Mouse (Mus musculus): Measurements from ENCODE around the gene Zfp13.
"Not testable (repeated sequence)": the region's sequence is repeated elsewhere in the genome, so short reads cannot be mapped to it uniquely, and the experiment has no call there.

The Zfp13 gene

GRCm38 (mm10) chr17:23550188-23550791, 49.0 kb downstream of the Zfp13 start:
- DNase-seq (ENCODE audit: low spot score) = peak; percentile 71

DNA sequence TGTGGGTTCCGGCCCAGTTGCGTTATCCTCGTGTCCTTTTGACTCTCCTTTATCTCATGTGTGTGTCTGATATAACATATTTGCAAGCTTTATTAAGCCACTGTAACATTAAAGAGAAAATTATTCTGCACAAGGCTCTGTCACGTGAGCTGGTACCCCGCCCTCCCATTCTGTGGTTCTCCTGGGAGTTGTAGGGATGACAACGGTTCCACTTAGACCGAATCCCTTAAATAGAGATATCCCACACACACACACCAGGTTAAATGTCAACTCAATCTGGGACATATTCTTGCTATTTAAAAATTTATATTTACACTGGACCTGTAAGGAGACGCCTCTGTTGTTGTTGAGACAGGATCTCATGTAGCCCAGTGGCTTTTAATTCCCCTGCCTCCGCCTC, 49.8 kb downstream of the Zfp13 start:
- no peak for DNase-seq (ENCODE audit: low spot score)

DNA sequence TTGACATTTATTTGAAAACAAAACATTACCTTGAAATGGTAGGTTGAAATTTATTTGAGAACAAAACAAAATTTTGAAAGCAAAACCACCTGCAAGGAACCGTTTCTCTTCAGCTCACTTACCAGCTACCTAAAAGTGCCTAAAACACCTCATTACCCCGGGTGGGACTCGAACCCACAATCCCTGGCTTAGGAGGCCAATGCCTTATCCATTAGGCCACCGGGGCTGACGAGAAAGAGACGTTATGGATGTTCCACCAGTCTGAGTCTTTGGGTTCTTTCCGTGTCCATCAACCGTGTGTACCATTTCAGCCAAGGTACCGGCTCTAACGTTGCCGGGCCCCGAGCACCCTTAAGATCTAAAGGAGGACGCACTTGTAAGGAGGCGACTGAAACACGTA, 50.7 kb downstream of the Zfp13 start:
- DNase-seq (ENCODE audit: low spot score) = peak; percentile 72

DNA sequence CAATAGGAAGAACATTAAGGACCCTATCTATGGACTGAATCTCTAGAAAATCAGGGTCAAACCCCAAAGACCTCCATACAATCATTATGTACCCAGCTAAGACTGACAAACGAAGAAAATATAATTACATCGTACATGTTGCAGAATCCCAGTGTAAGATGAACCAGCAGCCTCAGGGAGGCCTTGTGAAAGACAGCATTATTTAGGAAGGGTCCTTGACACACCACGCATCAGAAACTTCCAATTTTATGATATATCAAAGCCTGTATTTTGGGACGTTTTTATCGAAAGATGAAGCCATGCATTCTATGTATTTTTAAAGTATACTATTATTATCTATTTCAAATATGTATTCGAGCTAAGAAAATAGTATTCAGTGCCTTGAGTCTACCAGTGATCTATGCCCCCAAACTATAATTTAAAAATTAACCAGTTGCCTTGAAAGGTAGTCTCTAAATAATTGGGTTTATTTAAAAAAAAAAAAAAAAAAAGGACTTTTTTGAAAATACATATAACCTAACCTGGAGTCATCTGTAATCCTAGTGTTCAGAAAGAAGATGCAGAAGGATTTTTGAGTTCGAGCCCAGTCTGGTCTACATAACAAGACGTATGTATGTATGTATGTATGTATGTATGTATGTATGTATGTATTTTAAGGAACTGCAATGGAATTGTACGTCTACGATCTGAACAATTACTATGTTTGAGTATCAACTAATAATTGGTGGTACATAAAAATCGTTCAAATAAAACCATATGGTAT, 51.4 kb downstream of the Zfp13 start:
- DNase-seq (ENCODE audit: low spot score) = no peak

GRCm38 (mm10) chr17:23546702-23547505, 52.4 kb downstream of the Zfp13 start:
- peak; percentile 65 for DNase-seq (ENCODE audit: low spot score)

DNA sequence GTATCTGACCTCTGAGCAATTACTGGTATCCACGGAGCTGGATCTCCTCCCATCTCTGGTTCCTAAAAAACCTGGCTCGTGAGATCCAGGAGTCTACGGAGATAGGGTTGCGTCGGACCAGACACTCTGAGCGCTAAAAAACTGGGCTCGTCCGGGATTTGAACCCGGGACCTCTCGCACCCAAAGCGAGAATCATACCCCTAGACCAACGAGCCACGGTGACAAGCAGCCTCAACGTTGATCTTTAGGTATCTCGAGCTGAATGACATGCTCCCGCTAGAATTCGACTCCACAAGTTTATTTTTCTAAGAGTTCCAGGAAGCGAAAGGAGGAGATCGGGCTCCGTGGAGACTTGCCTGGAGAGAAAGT, 53.0 kb downstream of the Zfp13 start:
- no peak for DNase-seq (ENCODE audit: low spot score)

GRCm38 (mm10) chr17:23545841-23546240, 53.4 kb downstream of the Zfp13 start:
- no peak for DNase-seq (ENCODE audit: low spot score)

- peak; percentile 3 for DNase-seq (ENCODE audit: low spot score)
Observed at GRCm38 (mm10) chr17:23544766-23545165, 54.5 kb downstream of the Zfp13 start.

- peak; percentile 2 for DNase-seq (ENCODE audit: low spot score)
Observed at GRCm38 (mm10) chr17:23543983-23544382, 55.3 kb downstream of the Zfp13 start.

DNA sequence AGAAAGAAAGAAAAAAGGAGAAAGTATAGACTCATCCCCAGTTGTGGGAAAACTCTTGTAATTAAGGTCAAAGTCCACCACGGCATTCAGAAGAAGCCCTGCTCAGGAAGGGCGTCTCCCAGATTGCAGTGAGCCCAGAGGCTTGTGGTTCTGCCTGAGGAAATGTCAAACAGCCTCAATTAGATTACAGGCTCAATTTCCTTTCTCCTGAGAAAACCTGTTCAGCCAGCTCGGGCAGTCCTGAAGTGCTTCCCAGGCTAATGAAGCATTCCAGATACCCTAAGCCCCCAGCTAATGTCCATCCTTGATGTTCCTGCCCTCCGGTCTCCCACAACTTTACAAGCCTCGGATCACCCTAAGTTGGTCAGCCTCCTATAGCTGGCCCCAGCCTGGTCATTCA, 56.0 kb downstream of the Zfp13 start:
- DNase-seq (ENCODE audit: low spot score) = peak; percentile 6

DNA sequence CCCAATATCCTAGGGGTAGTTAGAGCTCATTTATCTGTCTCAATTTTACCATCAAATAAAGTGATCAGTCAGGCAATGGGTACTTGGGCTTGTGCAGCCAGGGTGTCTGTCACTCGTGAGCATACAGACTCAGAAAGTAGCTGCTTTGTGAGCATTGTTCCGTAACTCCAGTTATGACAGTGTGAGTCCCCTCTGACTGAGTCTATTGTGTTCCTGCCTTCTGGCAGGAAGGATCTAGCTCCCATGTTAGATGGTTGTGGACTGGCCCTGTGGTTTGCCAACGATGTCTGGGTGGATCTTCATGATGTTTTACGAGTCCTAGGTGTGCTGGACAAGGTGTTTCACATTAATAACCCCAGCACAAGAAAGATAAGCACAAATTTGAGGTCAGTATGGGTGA, 56.5 kb downstream of the Zfp13 start:
- DNase-seq (ENCODE audit: low spot score) = no peak

DNA sequence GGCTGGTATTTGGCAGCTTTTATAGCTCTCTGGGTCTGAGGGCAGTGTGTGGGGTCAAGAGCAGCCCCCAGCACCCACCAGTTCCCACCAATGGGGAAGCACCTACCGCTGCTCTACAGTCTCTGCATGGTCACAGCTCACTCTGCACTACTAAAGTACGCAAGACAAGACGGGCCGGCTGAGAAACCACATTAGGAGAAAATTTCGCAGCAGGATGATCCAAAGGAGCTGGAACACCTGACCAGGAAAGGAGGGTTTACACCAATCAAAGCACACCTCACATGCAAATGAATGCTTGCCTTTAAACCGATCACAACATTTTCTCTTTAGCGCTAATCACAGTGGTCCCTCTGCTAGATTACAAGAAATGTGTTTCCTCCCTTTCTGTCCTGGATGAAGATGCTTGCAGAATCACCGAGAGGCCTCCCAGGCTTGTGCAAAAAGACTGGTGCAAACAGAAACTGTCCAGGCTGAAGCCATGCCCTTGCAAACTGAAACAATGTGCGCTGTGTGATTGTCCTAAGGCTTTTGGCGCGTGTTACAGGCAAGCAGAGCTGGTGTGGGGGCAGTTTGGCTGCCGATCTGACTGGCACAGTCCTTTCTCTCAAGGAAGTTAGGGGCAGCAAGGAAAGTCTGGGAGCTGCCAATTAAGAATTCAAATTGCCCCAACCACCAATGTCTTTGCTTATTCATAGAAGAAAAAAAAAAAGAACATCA, 57.1 kb downstream of the Zfp13 start:
- peak; percentile 44 for DNase-seq (ENCODE audit: low spot score)

DNA sequence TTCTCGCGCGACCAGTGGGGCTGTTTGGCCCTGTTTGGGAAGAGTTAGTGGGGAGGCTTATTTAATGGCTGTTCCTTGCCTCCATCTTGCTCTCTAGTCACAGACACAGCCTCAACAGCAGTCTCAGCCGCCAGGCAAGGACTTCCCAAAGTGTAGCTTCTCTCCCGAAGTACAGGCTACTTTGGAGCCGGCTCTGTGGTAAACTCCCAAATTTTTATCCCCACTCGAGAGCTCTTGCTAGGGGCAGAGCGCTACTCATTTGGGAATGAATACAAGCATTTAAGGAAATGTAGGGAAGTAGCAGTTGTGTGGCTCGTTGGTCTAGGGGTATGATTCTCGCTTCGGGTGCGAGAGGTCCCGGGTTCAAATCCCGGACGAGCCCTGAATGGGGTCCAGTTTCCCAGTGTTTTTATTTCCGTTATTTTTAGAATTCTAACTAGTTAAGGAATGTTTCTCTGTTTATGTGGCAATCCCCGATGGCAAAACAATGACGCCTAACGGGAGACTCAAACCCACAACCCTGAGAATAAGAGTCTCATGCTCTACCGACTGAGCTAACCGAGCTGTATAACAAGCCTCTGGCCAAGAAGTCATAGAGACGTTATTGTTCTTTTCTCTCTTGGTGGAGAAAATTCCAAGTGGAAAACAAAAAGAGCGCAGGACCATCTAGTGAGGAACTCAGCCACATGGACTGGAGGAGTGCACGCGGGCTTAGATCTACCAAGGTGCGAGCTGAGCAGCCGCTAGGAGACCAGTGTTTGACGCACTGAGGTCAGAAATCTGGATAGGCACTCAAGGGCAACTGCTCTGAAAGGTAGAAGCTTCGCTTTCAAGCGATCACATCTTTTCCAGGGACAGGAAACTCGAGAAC, 58.4 kb downstream of the Zfp13 start:
- DNase-seq (ENCODE audit: low spot score) = no peak

DNA sequence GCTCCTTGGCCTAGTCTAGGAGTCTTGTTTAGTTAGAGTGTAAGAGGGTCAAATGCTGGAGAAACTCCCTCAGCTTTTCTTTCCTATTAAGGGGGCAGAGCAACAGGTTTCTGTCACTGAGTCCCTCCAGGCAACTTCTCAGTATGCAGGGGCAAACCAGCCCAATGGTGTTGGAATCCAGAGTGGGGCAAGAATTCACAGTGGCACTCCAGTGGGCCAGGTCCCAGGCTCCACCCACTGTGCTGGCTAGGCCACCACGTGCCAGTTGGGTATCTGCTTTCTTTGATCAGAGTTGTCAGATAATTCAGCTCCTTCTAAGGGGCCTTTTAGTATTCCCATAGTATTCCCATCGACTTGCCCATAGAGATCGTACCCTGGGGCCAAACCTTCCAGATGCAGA, 59.2 kb downstream of the Zfp13 start:
- no peak for DNase-seq (ENCODE audit: low spot score)

DNA sequence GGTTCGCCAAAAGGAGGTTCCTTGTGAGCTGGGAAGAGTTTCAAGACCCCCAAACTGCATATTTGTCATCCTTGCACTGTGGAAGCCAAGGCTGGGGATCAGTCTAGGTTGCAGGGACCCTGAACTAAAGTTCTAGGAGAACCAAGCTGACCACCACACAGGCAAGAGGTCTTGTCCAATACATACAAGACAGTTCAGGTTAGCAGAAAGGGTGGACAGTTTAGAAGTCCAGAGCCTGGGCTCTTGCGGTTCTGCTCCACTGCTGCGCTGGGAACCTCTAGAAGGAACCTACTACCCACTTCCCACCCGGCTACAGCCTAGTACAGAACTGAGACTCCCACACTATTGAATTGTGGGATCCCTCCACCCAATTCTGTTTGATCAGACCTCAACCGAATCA, 59.7 kb downstream of the Zfp13 start:
- DNase-seq (ENCODE audit: low spot score) = no peak

DNA sequence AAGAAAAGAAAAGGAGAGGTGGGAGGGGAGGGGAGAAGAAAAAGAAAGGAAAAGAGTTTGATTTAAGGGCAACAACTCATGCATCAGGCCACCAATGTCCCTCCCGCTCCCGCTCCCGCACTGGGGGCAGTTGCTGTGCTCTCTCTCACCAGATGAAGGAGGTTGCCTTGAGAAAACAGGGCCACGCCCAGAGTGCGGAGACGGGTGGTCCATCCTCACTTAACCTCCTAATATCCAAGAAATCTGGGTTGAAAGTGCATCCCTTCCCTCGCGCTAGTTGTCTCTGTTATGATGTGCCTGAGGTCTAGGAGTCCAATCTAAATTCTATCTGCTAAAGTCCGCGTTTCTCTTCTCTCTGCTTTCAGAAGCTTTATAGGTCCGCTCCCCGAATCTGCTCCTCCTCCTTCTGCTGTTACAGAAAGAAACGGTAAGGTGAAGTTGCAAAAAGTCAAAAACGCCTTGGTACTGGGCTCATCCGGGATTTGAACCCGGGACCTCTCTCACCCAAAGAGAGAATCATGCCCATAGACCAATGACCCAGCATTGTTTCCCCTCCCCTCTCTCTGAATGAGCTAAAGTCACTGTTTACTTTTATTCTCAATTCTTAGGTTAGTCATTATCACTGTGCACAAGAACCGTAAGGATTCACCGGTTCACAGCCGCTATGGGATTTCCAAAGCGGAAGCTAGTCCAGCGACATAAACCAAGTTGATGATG, 60.8 kb downstream of the Zfp13 start:
- no peak for DNase-seq (ENCODE audit: low spot score)

DNA sequence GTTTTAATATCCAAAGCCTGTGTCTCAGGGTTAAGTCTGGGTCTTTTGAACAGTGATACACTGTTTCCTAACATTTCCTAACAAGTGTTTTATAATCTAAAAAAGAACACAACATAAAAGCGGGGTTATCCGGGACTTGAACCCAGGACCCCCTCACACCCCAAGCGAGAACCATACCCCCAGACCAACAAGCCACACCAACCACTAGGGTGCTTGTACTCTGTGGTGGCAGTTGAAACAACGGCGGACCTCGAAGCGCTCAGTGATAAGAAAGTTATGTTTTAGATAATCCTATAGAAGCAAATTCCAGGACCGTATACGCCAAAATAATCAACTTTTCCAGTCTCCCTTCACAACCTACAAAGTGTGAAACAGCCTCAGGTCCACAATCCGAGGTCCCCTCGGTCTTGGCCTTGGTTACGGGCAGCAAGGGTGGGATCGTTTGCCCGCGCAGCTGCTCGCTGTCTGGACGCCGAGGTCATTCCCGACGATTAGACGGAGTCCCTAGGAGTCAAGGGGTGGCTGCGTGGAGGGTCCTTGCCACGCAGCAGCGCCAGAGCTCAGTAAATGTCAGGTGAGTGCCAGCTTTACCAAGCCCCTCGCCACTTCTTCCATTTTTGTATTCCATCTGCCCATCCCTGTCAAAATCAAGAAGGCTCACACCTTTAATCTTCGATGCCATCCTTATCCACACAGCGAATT, 61.6 kb downstream of the Zfp13 start:
- no peak for DNase-seq (ENCODE audit: low spot score)

GRCm38 (mm10) chr17:23535046-23535788, 64.1 kb downstream of the Zfp13 start:
- not testable (repeated sequence) for DNase-seq (ENCODE audit: low spot score)
